Mouse (Mus musculus) embryonic facial prominence, embryonic 14.5 days (tissue): ENCODE data around the gene Olfr281. TPM values are rescaled to one million over a fixed set of nuclear protein-coding genes. Genes with fewer than 3 reads are reported as not detected.

Experiments
- ATAC-seq: fragments of 200-750 bp; cut with Nextera tagmentation; 2 replicates; pipeline ENCODE4 v1.8.0; 2017; ENCODE audit warnings: low read depth, moderate number of reproducible peaks, moderate TSS enrichment
- DNase-seq: peaks from one replicate; pipeline ENCODE4 v3.0.0-alpha.2; 2015; ENCODE audit warnings: low spot score
- H3K27ac ChIP-seq: fragments of 300-500 bp; sonication (generic); replicated peaks from 2 replicates; pipeline ENCODE4 v1.5.1; 2014; ENCODE audit warnings: low read depth, mild to moderate bottlenecking, low read length, moderate library complexity
- H3K27me3 ChIP-seq: fragments of 300-500 bp; sonication (generic); replicated peaks from 2 replicates; pipeline ENCODE4 v1.6.1; 2014; ENCODE audit warnings: low read length; ENCODE audit not compliant: control insufficient read depth, insufficient read depth
- H3K36me3 ChIP-seq: fragments of 300-500 bp; sonication (generic); 2 replicates; pipeline ENCODE4 v1.6.1; 2014; ENCODE audit warnings: low read length, mixed read lengths; ENCODE audit not compliant: control insufficient read depth, insufficient read depth
- H3K4me1 ChIP-seq: fragments of 300-500 bp; sonication (generic); 2 replicates; pipeline ENCODE4 v1.6.1; 2014; ENCODE audit warnings: antibody characterized with exemption, low read length; ENCODE audit not compliant: control insufficient read depth, insufficient read depth
- H3K4me2 ChIP-seq: fragments of 300-500 bp; sonication (generic); 2 replicates; pipeline ENCODE4 v1.6.1; 2014; ENCODE audit warnings: low read depth, mild to moderate bottlenecking, low read length, moderate library complexity, mixed read lengths
- H3K4me3 ChIP-seq: fragments of 300-500 bp; sonication (generic); 2 replicates; pipeline ENCODE4 v1.5.1; 2014; ENCODE audit warnings: low read depth, mild to moderate bottlenecking, low read length
- H3K9ac ChIP-seq: fragments of 300-500 bp; sonication (generic); 2 replicates; pipeline ENCODE4 v1.6.1; 2014; ENCODE audit warnings: low read depth, mild to moderate bottlenecking, low read length, moderate library complexity, mixed read lengths
- H3K9me3 ChIP-seq: fragments of 300-500 bp; sonication (generic); 2 replicates; pipeline ENCODE4 v1.6.1; 2016; ENCODE audit warnings: low read length; ENCODE audit not compliant: control insufficient read depth
- WGBS: fragments of 180-500 bp; shearing (Covaris S2); extraction: QIAGEN DNeasy Blood & Tissue Kit; methylation state at CpG from one replicate; pipeline ENCODE4 v1.1.7; 2014; 5-methylcytosine and 5-hydroxymethylcytosine counted together
- polyA plus RNA-seq: library from polyadenylated mRNA; unstranded; fragments of >200 nt; fragmentation: Nextera tagmentation; extraction: Ambion mirVana; gene quantifications from 2 replicates; pipeline ENCODE4 v1.2.1, GENCODE M21; 2014

Olfr281 gene
- polyA plus RNA-seq, 1 experiment from 2014 or later: 0.22 TPM

DNA sequence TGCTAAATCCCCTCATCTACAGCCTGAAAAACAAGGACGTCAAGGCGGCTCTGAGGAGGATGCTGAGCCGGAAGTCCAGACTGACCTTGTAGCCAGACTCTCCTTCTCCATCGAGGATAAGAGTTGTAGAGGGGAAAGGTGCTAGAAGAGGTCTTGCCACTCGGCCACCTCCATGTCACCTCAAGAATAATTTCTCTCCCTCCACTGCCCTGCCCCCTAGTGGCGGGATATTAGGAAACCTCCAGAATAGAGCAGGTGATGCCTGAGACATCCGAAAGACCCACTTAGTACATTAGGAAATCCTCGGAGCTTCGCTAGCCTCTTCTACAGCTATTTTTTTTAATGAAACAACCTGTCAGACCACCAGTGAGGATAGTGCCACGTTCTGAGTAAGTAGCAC, 23.0 kb downstream of the Olfr281 start:
- Histone ChIP-seq H3K27ac (no peak overlapping the region), H3K36me3 (no peaks in the 10 kb centered on the region), H3K9me3 (no peaks in the 10 kb centered on the region), H3K4me2 (no peak overlapping the region), H3K4me3 (no peak overlapping the region), H3K27me3 (no peaks in the 10 kb centered on the region), H3K4me1 (no peaks in the 10 kb centered on the region), H3K9ac (no peak overlapping the region)
- 51% methylated on average over 10 of the region's 10 CpGs for WGBS
- no peak for ATAC-seq
- DNase-seq: no peak

- ATAC-seq (no peak), DNase-seq (no peak)
- Histone ChIP-seq H3K36me3 (no peaks in the 10 kb centered on the region), H3K4me3 (no peak overlapping the region), H3K27ac (no peak overlapping the region), H3K9ac (no peak overlapping the region), H3K4me1 (no peaks in the 10 kb centered on the region), H3K9me3 (no peaks in the 10 kb centered on the region), H3K4me2 (no peak overlapping the region), H3K27me3 (no peaks in the 10 kb centered on the region)
- WGBS: 76% methylated on average over 5 of the region's 5 CpGs
These were observed 23.9 kb downstream of the Olfr281 start for GRCm38 (mm10) chr15:98476281-98476680.

DNA sequence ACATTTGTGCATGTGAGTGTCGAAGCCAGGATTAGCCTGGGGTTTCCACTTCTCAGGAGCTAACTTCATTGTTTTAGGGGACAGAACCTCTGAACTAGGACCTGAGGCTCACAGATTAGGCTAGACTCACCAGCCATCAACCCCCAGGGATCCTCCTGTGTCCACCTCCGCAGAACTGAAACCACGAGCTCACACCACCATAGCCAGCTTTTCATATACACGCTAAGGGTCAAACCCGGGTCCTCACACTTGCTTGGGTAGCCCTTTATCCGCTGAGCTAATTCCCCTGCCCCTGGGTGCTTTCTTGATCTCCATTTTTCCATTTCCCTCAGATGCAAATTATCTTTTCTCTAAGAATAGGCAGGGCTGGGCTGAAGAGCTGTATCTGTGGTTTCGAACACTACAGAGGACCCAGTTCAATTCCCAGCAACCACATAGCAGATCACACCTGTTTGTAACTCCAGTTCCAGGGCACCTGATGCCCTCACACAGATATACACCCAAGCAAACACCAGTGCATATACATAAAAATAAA, 27.2 kb downstream of the Olfr281 start:
- H3K27me3 ChIP-seq: no peaks in the 10 kb centered on the region
- ATAC-seq (no peak), DNase-seq (no peak)
- H3K4me1 ChIP-seq: no peaks in the 10 kb centered on the region
- H3K9me3 ChIP-seq: no peaks in the 10 kb centered on the region
- 75% methylated on average over 7 of the region's 7 CpGs for WGBS
- H3K4me3 ChIP-seq: no peak overlapping the region
- H3K9ac ChIP-seq: no peak overlapping the region
- H3K4me2 ChIP-seq: no peak overlapping the region
- no peak overlapping the region for H3K27ac ChIP-seq
- no peaks in the 10 kb centered on the region for H3K36me3 ChIP-seq

DNA sequence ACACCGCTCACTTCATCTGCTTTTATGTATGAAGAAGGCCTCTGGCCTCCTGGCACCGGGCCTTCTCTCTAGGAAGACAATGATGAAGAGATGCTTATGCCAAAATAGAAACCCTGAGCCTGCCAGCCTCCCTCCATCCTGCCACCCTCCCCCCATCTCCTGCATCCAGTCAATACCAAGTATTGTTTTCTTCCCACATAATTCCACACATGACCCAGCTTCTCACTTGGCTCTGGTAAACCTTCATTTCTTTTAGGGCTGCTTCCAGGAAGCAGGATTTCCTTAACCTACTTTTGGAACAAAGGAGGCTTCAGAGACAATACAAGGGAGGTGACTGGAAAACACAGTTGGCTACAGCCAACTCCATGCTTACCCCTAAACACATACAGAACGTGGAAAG, 30.3 kb downstream of the Olfr281 start, which contains the start of gene Lalba:
Gene Lalba, minus strand, starts transcription at position 21 of the 400 bp plus-strand sequence.
- ATAC-seq: no peak
- WGBS: 62% methylated on average over 3 of the region's 3 CpGs
- no peak within 1 kb of the TSS for H3K4me3 ChIP-seq
- H3K27me3 ChIP-seq: no peaks in the 10 kb centered on the region
- H3K4me1 ChIP-seq: no peaks in the 10 kb centered on the region
- no peak for DNase-seq
- H3K9ac ChIP-seq: no peak within 1 kb of the TSS
- no peaks in the 10 kb centered on the region for H3K9me3 ChIP-seq
- H3K36me3 ChIP-seq: no peaks in the 10 kb centered on the region
- H3K4me2 ChIP-seq: no peak within 1 kb of the TSS
- no peak within 1 kb of the TSS for H3K27ac ChIP-seq

DNA sequence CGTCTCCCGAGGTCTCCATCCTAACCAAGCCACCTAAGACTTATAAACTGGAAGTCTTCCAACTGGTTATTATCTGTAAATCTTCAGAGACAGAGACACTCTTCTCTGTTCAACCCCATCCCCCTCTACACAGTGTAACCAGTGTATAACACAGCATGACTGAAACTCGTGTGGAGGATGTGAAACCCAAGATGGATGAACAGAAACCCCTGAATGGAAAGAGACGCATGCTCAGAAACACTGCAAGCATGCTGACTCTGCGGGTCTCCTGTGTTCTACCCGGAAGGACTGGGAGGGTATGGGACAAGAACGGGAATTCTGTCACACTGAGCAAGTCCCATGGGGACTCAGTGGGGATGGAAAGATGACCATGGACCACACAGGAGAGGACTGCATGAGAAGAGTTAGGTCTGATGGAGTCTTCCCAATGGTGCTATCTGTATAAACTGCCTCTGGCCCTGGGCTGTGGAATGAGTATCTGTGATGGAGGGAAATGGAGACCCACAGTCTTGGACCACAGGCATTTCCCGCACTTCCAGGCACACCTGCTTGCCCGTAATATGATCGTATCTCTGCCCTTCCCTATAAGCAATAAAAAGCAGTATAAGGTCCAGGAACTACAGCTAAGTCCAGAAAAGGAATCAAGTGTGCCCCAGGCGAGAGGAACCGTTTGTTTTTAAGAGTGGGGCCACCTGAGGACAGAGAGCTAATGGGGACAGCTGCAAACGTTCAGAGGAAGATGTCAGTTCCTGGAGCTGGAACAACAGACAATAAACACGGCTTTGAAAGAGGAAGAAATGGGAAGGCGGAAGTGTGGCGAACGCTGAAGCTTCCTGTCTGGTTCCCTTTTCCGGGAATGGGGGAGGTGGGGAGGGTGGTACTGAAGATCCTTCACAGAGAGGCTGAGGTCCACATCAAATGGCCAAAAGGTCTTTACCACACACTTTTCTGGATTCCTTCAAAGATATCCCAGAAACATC, 31.8 kb downstream of the Olfr281 start:
- H3K4me2 ChIP-seq: no peak overlapping the region
- DNase-seq (peak; percentile 20), ATAC-seq (no peak)
- H3K4me3 ChIP-seq: no peak overlapping the region
- H3K9me3 ChIP-seq: no peaks in the 10 kb centered on the region
- H3K9ac ChIP-seq: no peak overlapping the region
- no peak overlapping the region for H3K27ac ChIP-seq
- no peaks in the 10 kb centered on the region for H3K36me3 ChIP-seq
- H3K27me3 ChIP-seq: no peaks in the 10 kb centered on the region
- no peaks in the 10 kb centered on the region for H3K4me1 ChIP-seq
- 55% methylated on average over 18 of the region's 18 CpGs for WGBS

GRCm38 (mm10) chr15:98486433-98487021, 34.1 kb downstream of the Olfr281 start:
- DNase-seq: no peak
- Histone ChIP-seq H3K4me2 (no peak overlapping the region), H3K27me3 (no peaks in the 10 kb centered on the region), H3K36me3 (no peaks in the 10 kb centered on the region), H3K27ac (no peak overlapping the region), H3K9ac (no peak overlapping the region), H3K4me1 (no peaks in the 10 kb centered on the region), H3K9me3 (no peaks in the 10 kb centered on the region), H3K4me3 (no peak overlapping the region)
- 93% methylated on average over 8 of the region's 8 CpGs for WGBS
- no peak for ATAC-seq

GRCm38 (mm10) chr15:98491332-98491731, 38.9 kb downstream of the Olfr281 start:
- WGBS: 79% methylated on average over 2 of the region's 2 CpGs
- H3K9ac ChIP-seq: no peak overlapping the region

GRCm38 (mm10) chr15:98492102-98492501, 39.7 kb downstream of the Olfr281 start, which contains the start of gene Olfr279:
TSS of gene Olfr279 (plus strand) at chr15:98492402.
- DNase-seq (no peak), ATAC-seq (no peak)
- H3K4me3 ChIP-seq: no peak within 1 kb of the TSS
- no peak within 1 kb of the TSS for H3K27ac ChIP-seq
- no peak within 1 kb of the TSS for H3K4me2 ChIP-seq
- H3K36me3 ChIP-seq: no peaks in the 10 kb centered on the region
- H3K9me3 ChIP-seq: no peaks in the 10 kb centered on the region
- no peaks in the 10 kb centered on the region for H3K4me1 ChIP-seq
- no peak within 1 kb of the TSS for H3K9ac ChIP-seq
- 31% methylated on average over 4 of the region's 4 CpGs for WGBS
- H3K27me3 ChIP-seq: no peaks in the 10 kb centered on the region

More at GRCm38 (mm10) chr15:98491332-98491731, 38.9 kb downstream of the Olfr281 start:
- H3K4me3 ChIP-seq: no peak overlapping the region
- no peaks in the 10 kb centered on the region for H3K36me3 ChIP-seq
- no peaks in the 10 kb centered on the region for H3K9me3 ChIP-seq
- no peaks in the 10 kb centered on the region for H3K4me1 ChIP-seq
- DNase-seq: no peak
- H3K27me3 ChIP-seq: no peaks in the 10 kb centered on the region
- no peak overlapping the region for H3K27ac ChIP-seq
- H3K4me2 ChIP-seq: no peak overlapping the region
- ATAC-seq: no peak
